Mouse (Mus musculus) lung, adult 2 months (tissue): ENCODE measurements around the gene Map3k4.

Source experiments
- CTCF ChIP-seq: fragments of 200-500 bp; IDR thresholded peaks from 2 replicates; pipeline ENCODE4 v1.5.1; 2011; ENCODE audit warnings: mild to moderate bottlenecking, low read length, control low read depth; ENCODE audit not compliant: insufficient read depth
- POLR2A ChIP-seq: fragments of 200-500 bp; IDR thresholded peaks from 2 replicates; pipeline ENCODE4 v1.6.1; 2011; ENCODE audit warnings: low read depth, mild to moderate bottlenecking, control low read depth, low read length, borderline replicate concordance; ENCODE audit errors: extremely low read depth

DNA sequence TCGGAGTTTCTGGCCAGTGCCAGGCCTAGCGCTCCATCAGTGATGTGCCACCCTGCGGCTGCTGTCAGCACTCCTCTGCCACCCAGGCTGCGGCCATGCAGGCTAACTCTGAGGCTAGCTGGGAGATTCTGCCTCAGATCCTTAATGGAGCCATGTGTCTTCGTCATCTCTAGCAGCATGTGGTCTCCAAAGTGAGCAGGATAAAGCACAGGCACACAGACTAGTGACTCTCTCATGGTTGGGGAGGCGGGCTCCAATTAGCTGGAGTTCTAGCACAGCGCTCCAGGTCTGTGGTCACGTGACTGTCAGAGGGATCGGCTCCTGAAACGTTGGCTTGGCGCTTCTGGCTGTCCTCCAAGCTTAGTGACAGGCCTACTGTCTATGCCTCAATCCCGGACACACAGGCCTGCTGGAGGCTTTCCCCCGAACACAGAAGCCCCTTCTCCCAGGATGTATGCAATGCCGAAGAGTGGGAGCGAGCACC, 115.1 kb downstream of the Map3k4 start:
- TF ChIP-seq POLR2A (no peak), CTCF (no peak)
